Mouse (Mus musculus) stomach, postnatal 0 days (tissue): ENCODE measurements around the gene Efhc2.

ENCODE experiments used
- CTCF ChIP-seq: IDR thresholded peaks from 2 replicates; pipeline ENCODE4 v1.5.1; 2016; ENCODE audit warnings: antibody characterized with exemption, low read depth, mild to moderate bottlenecking, moderate library complexity
- EP300 ChIP-seq: optimal IDR thresholded peaks from 2 replicates; pipeline ENCODE3; 2016; ENCODE audit warnings: antibody characterized with exemption

- TF ChIP-seq CTCF = no peak
- no peak for TF ChIP-seq EP300
These were observed 105.7 kb downstream of the Efhc2 start for GRCm38 (mm10) chrX:17213515-17213914.
